Mouse (Mus musculus) thymus, adult 2 months (tissue): ENCODE data around the gene Lrrn4.

Source experiments
- CTCF ChIP-seq: fragments of 200-500 bp; IDR thresholded peaks from 2 replicates; pipeline ENCODE4 v1.5.1; 2012; ENCODE audit warnings: mild to moderate bottlenecking, control low read depth, low read length, moderate library complexity, borderline replicate concordance; ENCODE audit not compliant: control insufficient read depth, poor library complexity, insufficient read depth; ENCODE audit errors: extremely low read depth
- POLR2A ChIP-seq: fragments of 200-500 bp; IDR thresholded peaks from 2 replicates; pipeline ENCODE4 v1.6.1; 2012; ENCODE audit warnings: mild to moderate bottlenecking, low read length, control low read depth, moderate library complexity; ENCODE audit not compliant: control insufficient read depth, poor library complexity, insufficient read depth; ENCODE audit errors: extremely low read depth

- TF ChIP-seq POLR2A (no peak), CTCF (no peak)
Measured at GRCm38 (mm10) chr2:132848361-132848760, 32.3 kb downstream of the Lrrn4 start.
